In genomic region chr7:119010854-119011529, GRCm38 (mm10) we compare ENCODE assay signal across 10 mouse cellular contexts. TPM values are rescaled to one million over a fixed set of nuclear protein-coding genes. Genes with fewer than 3 reads are reported as not detected.
DNase-seq lines count a peak whose midpoint lies in the region; ATAC-seq and TF ChIP-seq lines count a peak whose summit lies in the region.
"Had no signal": no experiment of that assay in that cellular context is flagged by ENCODE, and none has a peak within 500 bp of the region (broad histone marks: within the 10 kb centered on the region; RNA-seq: fewer than 3 reads in every experiment).

No protein-coding gene starts in this region.

- H3K36me3 ChIP-seq in liver, adult 2 months (ENCODE audit: control insufficient read depth, insufficient read depth, low read length): no peaks in the 10 kb centered on the region
- H3K36me3 ChIP-seq in liver, embryonic 11.5 days (ENCODE audit: control insufficient read depth, insufficient read depth, low read length): no peaks in the 10 kb centered on the region
- no peaks in the 10 kb centered on the region for H3K36me3 ChIP-seq in forebrain, embryonic 13.5 days (ENCODE audit: poor library complexity, severe bottlenecking)
- H3K36me3 ChIP-seq in hindbrain, postnatal 0 days (ENCODE audit: insufficient read depth, low read length): no peaks in the 10 kb centered on the region
- H3K36me3 ChIP-seq in neural tube, embryonic 11.5 days (ENCODE audit: control insufficient read depth, insufficient read depth, low read length): no peaks in the 10 kb centered on the region
- H3K36me3 ChIP-seq: embryonic facial prominence, embryonic 13.5 days had no signal

- TF ChIP-seq CTCF in liver, adult 2 months (IDR thresholded peaks at IDR 0.05; ENCODE audit: low read depth, low read length): peak; percentile 59; the same call in 1 of the 2 replicates
- TF ChIP-seq CTCF in brain, embryonic 14.5 days (IDR thresholded peaks at IDR 0.05; ENCODE audit: borderline replicate concordance, extremely low read depth, insufficient read depth, insufficient read length): peak; percentile 87
- TF ChIP-seq CTCF in hindbrain, postnatal 0 days (IDR thresholded peaks at IDR 0.05; ENCODE audit: low read depth): peak; percentile 95

- peak; percentile 18 for DNase-seq in liver, adult 2 months (ENCODE audit: extremely low read depth, low read depth, low spot score)
- no peak for DNase-seq in liver, embryonic 11.5 days (ENCODE audit: low spot score)
- peak; percentile 71 for DNase-seq in brain, embryonic 14.5 days (ENCODE audit: low read depth)
- peak; percentile 82 for DNase-seq in hindbrain, postnatal 0 days (ENCODE audit: low spot score)
- peak; percentile 77 to 81 for DNase-seq in left cerebral cortex, postnatal 25 days (ENCODE audit: low spot score in 2 of 2)
- DNase-seq in neural tube, embryonic 11.5 days (ENCODE audit: low spot score): peak; percentile 72
- DNase-seq in thymus, postnatal 25 days: peak; percentile 52

- no peaks in the 10 kb centered on the region for H3K79me2 ChIP-seq in liver, adult 2 months (ENCODE audit: control insufficient read depth, insufficient read depth, low read length)

- intact Hi-C loops in left cerebral cortex, postnatal 25 days (cut with DNase I): loop anchor here (1.0 kb wide), 1 partner anchor 504 kb away; no protein-coding TSS in a partner anchor

- no peaks in the 10 kb centered on the region for H3K27me3 ChIP-seq in liver, adult 2 months (ENCODE audit: control insufficient read depth, insufficient read depth, low read length)
- no peaks in the 10 kb centered on the region for H3K27me3 ChIP-seq in liver, embryonic 11.5 days (replicated peaks; ENCODE audit: control insufficient read depth, insufficient read depth, low read length)
- H3K27me3 ChIP-seq in forebrain, embryonic 13.5 days: no peaks in the 10 kb centered on the region
- H3K27me3 ChIP-seq in hindbrain, postnatal 0 days (ENCODE audit: insufficient read depth, low read length): no peaks in the 10 kb centered on the region
- no peaks in the 10 kb centered on the region for H3K27me3 ChIP-seq in neural tube, embryonic 11.5 days (ENCODE audit: control insufficient read depth, insufficient read depth, low read length)
- H3K27me3 ChIP-seq: embryonic facial prominence, embryonic 13.5 days had no signal

- no peaks in the 10 kb centered on the region for H3K9me3 ChIP-seq in liver, embryonic 11.5 days (ENCODE audit: control insufficient read depth, low read length)
- no peaks in the 10 kb centered on the region for H3K9me3 ChIP-seq in forebrain, embryonic 13.5 days (replicated peaks)
- H3K9me3 ChIP-seq in hindbrain, postnatal 0 days (ENCODE audit: low read length): no peaks in the 10 kb centered on the region
- H3K9me3 ChIP-seq in neural tube, embryonic 11.5 days (ENCODE audit: control insufficient read depth, low read length): no peaks in the 10 kb centered on the region
- H3K9me3 ChIP-seq: embryonic facial prominence, embryonic 13.5 days had no signal

- H3K9ac ChIP-seq in liver, adult 2 months (ENCODE audit: low read depth, low read length): no peak overlapping the region
- H3K9ac ChIP-seq in liver, embryonic 11.5 days (ENCODE audit: low read depth, low read length): no peak overlapping the region
- no peak overlapping the region for H3K9ac ChIP-seq in forebrain, embryonic 13.5 days
- no peak overlapping the region for H3K9ac ChIP-seq in hindbrain, postnatal 0 days (replicated peaks; ENCODE audit: low read length)
- H3K9ac ChIP-seq in neural tube, embryonic 11.5 days (ENCODE audit: low read length): no peak overlapping the region
- H3K9ac ChIP-seq: embryonic facial prominence, embryonic 13.5 days had no signal

- WGBS in liver, adult 2 months: 17% methylated on average over 5 of the region's 5 CpGs
- WGBS in liver, embryonic 11.5 days: 16% methylated on average over 5 of the region's 5 CpGs
- WGBS in forebrain, embryonic 13.5 days: 19% methylated on average over 5 of the region's 5 CpGs
- 16% methylated on average over 5 of the region's 5 CpGs for WGBS in hindbrain, postnatal 0 days
- 22% methylated on average over 5 of the region's 5 CpGs for WGBS in neural tube, embryonic 11.5 days

- H3K27ac ChIP-seq in liver, adult 2 months (replicated peaks; ENCODE audit: insufficient read depth, low read depth, low read length): no peak overlapping the region
- H3K27ac ChIP-seq in liver, embryonic 11.5 days (ENCODE audit: low read depth, low read length): no peak overlapping the region
- no peak overlapping the region for H3K27ac ChIP-seq in forebrain, embryonic 13.5 days
- no peak overlapping the region for H3K27ac ChIP-seq in hindbrain, postnatal 0 days
- no peak overlapping the region for H3K27ac ChIP-seq in neural tube, embryonic 11.5 days (ENCODE audit: low read depth, low read length)
- H3K27ac ChIP-seq: embryonic facial prominence, embryonic 13.5 days; macrophage had no signal

- H3K4me3 ChIP-seq in liver, adult 2 months (ENCODE audit: insufficient read depth, low read depth, low read length): no peak overlapping the region
- no peak overlapping the region for H3K4me3 ChIP-seq in liver, embryonic 11.5 days (ENCODE audit: low read depth, low read length)
- H3K4me3 ChIP-seq in forebrain, embryonic 13.5 days: no peak overlapping the region
- H3K4me3 ChIP-seq in hindbrain, postnatal 0 days (ENCODE audit: low read length): no peak overlapping the region
- no peak overlapping the region for H3K4me3 ChIP-seq in neural tube, embryonic 11.5 days (ENCODE audit: low read depth, low read length)
- H3K4me3 ChIP-seq: embryonic facial prominence, embryonic 13.5 days had no signal

- ATAC-seq in liver, embryonic 11.5 days (replicated peaks; ENCODE audit: low FRiP score): no peak
- ATAC-seq in forebrain, embryonic 13.5 days: peak; percentile 61
- ATAC-seq in hindbrain, postnatal 0 days: peak; percentile 74
- no peak for ATAC-seq in neural tube, embryonic 11.5 days (ENCODE audit: insufficient read depth, low FRiP score, low TSS enrichment)

- H3K4me1 ChIP-seq in liver, adult 2 months (ENCODE audit: control insufficient read depth, insufficient read depth, low read length): no peaks in the 10 kb centered on the region
- no peaks in the 10 kb centered on the region for H3K4me1 ChIP-seq in liver, embryonic 11.5 days (replicated peaks; ENCODE audit: control insufficient read depth, insufficient read depth, low read length)
- no peaks in the 10 kb centered on the region for H3K4me1 ChIP-seq in forebrain, embryonic 13.5 days
- no peaks in the 10 kb centered on the region for H3K4me1 ChIP-seq in hindbrain, postnatal 0 days (ENCODE audit: insufficient read depth, low read length)
- no peaks in the 10 kb centered on the region for H3K4me1 ChIP-seq in neural tube, embryonic 11.5 days (ENCODE audit: control insufficient read depth, insufficient read depth, low read length)
- H3K4me1 ChIP-seq: embryonic facial prominence, embryonic 13.5 days had no signal

- TF ChIP-seq POLR2A in liver, adult 2 months (IDR thresholded peaks at IDR 0.05; ENCODE audit: extremely low read depth, insufficient read depth, low read length): no peak
- TF ChIP-seq POLR2A in brain, embryonic 14.5 days (IDR thresholded peaks at IDR 0.05; ENCODE audit: borderline replicate concordance, extremely low read depth, insufficient read depth, insufficient read length, poor library complexity, severe bottlenecking): no peak

- H3K4me2 ChIP-seq in liver, embryonic 11.5 days: no peak overlapping the region
- no peak overlapping the region for H3K4me2 ChIP-seq in forebrain, embryonic 13.5 days
- H3K4me2 ChIP-seq in hindbrain, postnatal 0 days (ENCODE audit: low read depth, low read length): no peak overlapping the region
- H3K4me2 ChIP-seq in neural tube, embryonic 11.5 days (ENCODE audit: low read depth): no peak overlapping the region
- H3K4me2 ChIP-seq: embryonic facial prominence, embryonic 13.5 days had no signal

RNA-seq across cellular contexts. Expression of gene Gprc5b, which starts 16.0 kb away (rescaled TPM):
- 0.27 and 0.37 TPM in 2 replicates for total RNA-seq in liver, adult 2 months (2014; rRNA removed)
- polyA plus RNA-seq in liver, adult 2 months (2012; rRNA removed): 0.17 and 0.22 TPM in 2 replicates
- 1.7 and 2.0 TPM in 2 replicates for polyA plus RNA-seq in liver, embryonic 11.5 days (2014; fragmentation: Nextera tagmentation; extraction: Ambion mirVana)
- 25.0 and 28.2 TPM in 2 replicates for polyA plus RNA-seq in brain, embryonic 14.5 days (2012; rRNA removed)
- 8.4 and 9.7 TPM in 2 replicates for polyA plus RNA-seq in forebrain, embryonic 13.5 days (2015; fragmentation: Nextera tagmentation; extraction: Ambion mirVana)
- 42.8 and 56.9 TPM in 2 replicates for total RNA-seq in hindbrain, postnatal 0 days (2014; rRNA removed)
- polyA plus RNA-seq in hindbrain, postnatal 0 days (2015; fragmentation: Nextera tagmentation; extraction: Ambion mirVana): 9.5 and 10.6 TPM in 2 replicates
- 10 to 100 TPM; 98.0 to 99.8 TPM for total RNA-seq in left cerebral cortex, postnatal 25 days (2021)
- polyA plus RNA-seq in neural tube, embryonic 11.5 days (2014; fragmentation: Nextera tagmentation; extraction: Ambion mirVana): 17.8 and 19.6 TPM in 2 replicates

Comparison
In these comparisons a context has a peak if more than half of its experiments do, and no peak if none do; other contexts are left out.
1. ATAC-seq: peak in forebrain, embryonic 13.5 days (single experiment) and hindbrain, postnatal 0 days (single experiment); none in liver, embryonic 11.5 days (single experiment) and neural tube, embryonic 11.5 days (single experiment).
2. Peak in every context shown above with its lines, with median percentiles within 50 percentile points of each other: CTCF ChIP-seq.